Mouse (Mus musculus) telencephalon, adult 2 months (tissue): ENCODE results near the gene Exoc5.

Source experiments
- DNase-seq: peaks from one replicate; pipeline ENCODE4 v3.0.0-alpha.2; 2011; ENCODE audit warnings: low read depth, low spot score

Gene Exoc5

DNA sequence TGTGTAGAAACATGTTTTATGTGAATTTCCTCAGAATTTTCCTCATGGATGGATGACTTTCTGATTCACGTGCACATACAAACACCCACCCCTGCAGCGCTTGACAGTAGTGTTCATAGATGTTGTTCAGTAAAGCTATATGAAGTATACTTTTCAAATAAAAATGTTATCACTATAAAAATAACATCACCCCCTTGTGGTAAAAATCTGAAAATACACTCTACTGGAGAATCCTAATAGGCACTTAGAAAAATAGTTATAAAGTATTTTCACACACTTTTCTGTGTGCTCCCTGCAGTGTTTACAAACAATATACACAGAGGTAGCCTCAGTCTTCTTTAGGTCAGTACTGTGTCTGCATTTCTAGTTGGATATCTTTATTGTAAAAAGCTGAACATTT is 58.5 kb downstream of the Exoc5 start:
- DNase-seq = no peak

DNA sequence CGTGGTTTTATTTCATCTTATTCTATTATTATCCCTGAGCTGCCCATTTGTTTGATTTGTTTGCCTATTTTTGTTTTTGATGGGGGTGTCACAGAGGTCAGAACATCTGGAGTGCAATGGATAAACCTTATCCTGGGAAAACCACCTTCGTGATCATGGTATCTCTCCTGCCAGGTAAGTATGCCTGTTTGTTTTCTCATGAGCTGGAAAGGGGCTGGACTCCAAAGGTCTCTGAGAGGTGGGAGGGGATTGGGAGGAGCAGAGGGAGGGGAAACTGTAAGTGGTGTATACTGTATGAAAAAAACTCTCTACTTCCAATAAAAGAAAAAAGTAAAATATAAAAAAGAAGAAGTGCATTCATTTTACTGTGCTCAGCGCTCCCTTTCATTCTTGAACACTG is 64.8 kb downstream of the Exoc5 start:
- no peak for DNase-seq

DNA sequence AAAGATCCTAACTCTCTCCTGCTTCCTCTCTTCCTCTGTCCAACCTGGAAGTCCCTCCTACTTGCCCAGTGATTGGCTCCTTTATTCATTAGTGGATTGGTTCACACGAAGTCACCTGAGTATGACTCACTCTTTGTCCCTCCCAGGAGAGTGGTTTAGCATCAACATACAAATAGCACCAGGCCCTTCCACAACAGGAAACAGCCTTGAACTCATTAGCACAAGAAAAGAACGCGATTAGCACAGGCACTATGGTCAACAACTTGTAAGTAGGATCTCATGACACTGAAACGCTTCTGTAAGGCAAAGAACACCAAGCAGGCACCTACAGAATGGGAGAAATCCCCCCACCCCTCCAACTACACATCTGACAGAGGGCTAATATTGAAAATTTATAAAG is 67.7 kb downstream of the Exoc5 start:
- DNase-seq = no peak

DNA sequence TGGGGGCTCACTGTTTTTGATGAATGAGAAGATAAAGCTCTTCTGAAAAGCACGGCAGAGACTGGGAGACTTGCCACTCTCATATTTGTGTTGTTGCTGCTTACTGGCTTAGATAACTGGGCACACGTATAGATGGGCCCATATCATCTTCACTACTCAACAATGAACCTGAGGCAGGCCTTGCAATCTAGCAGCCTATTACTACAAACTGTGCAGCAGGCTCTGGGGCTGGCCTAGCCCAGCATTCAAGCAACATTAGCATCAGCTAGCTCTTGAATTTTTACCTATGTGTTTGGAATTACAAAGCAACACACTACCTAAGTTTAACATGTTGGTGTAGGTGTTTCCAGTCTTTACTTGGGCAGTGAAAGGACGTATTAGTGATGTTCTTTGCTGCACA is 72.6 kb downstream of the Exoc5 start:
- no peak for DNase-seq

DNA sequence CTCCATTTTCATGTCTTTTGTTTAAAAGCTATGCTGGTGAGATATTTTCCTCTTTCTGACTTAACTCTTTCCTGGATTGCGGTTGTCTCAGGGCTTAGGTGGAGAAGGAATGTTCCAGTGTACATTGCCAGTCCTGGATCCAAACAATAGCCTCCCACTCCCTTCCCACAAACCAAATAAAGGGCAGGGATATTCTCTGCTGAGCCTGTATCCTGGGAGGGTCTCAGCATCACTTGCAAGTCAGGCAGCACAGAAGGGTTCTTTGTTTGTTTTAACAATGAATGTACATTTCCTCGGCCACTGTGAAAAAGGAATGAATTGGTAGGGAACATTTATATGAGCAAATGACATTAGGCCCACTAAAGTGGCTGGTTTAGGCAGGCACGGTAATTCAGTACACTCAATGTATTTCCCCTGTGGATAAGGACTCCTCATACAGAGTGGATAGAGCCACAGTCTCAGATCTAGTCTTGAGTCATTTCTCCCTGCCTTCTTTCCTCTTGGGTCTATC is 74.3 kb downstream of the Exoc5 start:
- DNase-seq = no peak

DNA sequence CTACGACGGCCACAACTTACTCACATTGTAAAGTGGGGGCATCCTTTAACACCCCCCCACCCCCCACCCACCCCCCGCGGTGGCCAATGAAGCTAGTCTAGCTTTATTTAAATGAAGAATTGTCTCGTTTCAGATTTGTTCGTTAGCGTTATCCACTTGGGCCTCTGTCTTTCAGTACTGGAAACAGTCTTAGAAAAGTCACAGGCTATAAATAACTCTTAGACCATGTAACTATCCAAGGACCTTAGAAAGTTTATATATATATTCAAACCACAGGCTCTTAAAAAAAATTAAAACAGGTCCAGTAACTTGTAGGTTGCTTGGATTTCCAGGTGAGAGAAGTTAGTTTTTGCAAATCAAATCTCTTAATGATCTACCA is 75.3 kb downstream of the Exoc5 start:
- no peak for DNase-seq

DNA sequence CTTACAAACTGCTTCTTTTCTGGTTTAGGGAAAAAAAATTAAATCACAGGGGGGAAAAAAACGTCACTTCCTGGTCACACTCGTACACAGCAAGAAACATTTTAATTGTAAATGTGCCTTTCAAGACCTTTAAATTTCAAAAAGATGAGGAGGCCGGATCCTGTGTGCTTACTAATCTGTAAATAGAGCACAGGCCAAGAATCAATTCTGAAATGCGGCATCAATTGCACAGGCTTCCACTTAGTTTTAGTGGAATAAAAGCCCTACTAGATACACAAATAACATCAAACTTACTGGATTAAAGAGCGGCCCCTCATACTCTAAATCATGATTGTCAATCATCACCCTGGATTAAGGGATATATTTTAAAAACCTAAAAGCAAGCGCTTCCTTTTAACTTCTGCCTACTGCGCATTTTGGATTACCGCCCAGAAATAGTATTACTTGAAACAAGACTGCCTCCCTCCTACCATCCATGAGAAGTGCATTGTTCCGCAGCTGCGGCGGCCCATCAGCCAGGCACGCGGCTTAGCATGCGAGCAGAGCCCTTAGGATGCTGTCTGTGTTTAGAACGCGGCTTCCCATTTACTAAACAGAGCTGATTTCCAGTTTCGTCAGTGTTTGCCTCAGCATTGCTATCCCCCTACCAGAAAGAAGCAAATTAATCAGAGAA is 75.8 kb downstream of the Exoc5 start:
- peak; percentile 85 for DNase-seq

DNA sequence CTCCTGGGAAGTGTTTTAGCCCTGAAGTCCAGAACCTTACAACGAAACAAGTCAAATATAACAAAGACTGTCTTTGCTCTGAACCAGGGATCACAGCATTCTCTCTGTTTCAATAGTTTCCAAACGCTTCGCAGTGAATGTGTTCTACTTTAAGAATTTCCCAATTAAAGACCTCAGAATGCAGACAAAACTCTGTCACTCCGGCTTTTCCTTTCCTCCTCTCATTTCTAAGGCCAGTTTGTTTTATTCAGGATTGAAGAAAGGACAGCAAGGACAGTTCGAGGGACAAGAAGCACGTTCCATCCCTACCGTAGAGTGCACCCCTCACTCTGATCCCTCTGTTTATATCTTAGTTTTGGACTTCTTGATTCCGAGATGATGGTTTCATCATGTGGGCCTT is 76.6 kb downstream of the Exoc5 start:
- DNase-seq = no peak

DNA sequence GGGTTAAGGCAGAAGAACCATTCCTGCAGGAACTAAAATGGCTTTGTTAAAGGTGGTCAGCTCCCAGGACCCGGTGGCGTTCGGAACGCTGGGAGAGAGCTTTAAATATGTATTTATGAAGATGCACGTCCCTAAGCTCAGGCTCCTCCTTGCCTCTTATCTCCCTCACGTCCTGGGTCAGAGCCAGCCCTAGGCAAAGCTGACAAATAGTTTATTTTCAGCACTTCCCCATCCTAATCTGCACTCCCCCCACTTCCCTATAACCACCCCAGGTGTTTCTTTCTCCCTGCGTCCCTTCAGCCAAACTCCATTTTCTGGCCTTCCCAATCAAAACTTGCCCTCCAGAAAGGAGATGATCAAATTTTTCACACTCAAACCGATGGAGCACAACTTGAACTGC is 80.2 kb downstream of the Exoc5 start:
- no peak for DNase-seq

DNA sequence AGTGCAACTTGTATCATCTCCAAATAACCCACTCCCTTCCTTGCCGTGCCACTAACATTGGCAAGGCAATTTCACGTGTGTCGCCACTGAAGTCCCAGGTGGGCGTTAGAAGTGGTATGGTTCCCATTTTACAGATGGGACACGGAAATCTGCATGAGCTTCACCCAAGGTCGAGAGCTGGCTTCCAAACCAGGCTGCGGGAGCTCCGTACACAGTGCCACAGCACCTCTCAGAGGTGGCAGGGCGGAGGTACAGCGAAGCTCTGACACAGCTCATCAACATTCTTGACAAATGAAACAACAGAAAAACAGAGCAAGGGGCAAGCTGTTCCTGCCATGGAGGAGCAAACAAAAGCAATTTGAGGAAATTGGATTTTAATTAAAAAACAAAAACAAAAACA is 80.8 kb downstream of the Exoc5 start:
- DNase-seq = no peak

DNA sequence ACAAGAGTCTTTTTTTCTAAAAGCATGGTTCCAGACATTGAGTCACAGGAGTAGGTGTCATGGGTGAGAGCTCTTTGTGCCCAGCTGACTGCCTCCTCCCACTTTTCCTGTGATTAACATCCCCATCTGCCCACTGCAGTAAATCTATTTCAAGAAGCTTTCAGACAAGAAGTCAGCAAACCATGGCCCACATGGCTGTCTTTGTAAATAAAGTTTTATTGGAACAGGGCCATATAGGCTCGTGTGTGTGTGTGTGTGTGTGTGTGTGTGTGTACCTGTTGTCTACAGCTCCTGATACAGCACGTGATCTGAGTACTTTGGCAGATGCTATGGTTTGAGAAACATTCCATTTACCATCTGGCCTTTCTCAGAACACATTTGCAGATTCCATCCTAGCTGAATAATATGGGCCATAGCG is 87.5 kb downstream of the Exoc5 start:
- peak; percentile 55 for DNase-seq

DNA sequence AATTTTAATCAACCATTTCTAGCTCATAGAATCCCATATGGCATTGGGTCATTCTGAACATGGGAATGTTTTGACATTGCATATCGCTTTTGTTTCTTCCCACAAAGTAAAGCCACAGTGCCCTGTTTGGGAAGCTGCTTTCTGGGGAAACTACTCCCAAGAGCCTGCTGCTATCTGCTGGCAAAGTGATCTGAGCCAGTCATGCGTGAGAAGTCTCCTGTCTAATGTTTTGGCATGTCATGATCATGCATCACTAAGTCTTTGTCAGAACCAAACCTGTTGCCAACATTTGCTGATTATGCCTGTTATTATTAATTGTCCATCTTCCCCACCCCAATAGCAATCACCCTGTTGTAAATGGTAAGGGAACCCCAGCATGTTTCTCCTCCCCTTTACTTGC is 94.9 kb downstream of the Exoc5 start:
- no peak for DNase-seq

DNA sequence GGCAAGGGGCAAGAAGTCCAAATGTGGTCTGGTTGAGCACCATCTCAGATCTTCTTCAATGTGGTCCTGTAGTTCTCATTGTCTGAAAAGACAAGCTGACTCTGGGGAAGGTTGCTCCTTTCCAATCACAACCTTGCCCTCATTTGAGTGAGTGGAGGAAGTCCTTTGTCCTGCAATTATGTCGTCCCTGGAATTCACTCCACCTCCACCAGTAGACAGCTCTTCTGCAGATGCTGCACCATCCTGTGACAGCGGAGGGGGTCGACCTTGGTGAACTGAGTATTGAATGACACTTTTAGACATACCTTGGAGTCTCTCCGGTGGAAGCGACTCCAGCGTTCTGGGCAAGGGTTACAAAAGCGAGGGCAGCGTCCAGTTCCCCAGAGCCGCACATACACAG is 97.8 kb downstream of the Exoc5 start:
- DNase-seq = no peak
